Mouse (Mus musculus) forebrain, embryonic 13.5 days (tissue): ENCODE data around the gene Chst3. TPM values are rescaled to one million over a fixed set of nuclear protein-coding genes. Genes with fewer than 3 reads are reported as not detected.
"Not testable (repeated sequence)": the region's sequence is repeated elsewhere in the genome, so short reads cannot be mapped to it uniquely, and the experiment has no call there.

Source experiments
- ATAC-seq: fragments of 200-750 bp; cut with Nextera tagmentation; 2 replicates; pipeline ENCODE4 v1.8.0; 2017
- H3K27ac ChIP-seq: fragments of 300-500 bp; sonication (generic); 2 replicates; pipeline ENCODE4 v1.5.1; 2015; ENCODE audit warnings: inconsistent platforms, mild to moderate bottlenecking, moderate library complexity
- H3K27me3 ChIP-seq: fragments of 300-500 bp; sonication (generic); 2 replicates; pipeline ENCODE4 v1.6.1; 2015; ENCODE audit warnings: mild to moderate bottlenecking, inconsistent platforms
- H3K36me3 ChIP-seq: fragments of 300-500 bp; sonication (generic); 2 replicates; pipeline ENCODE4 v1.6.1; 2015; ENCODE audit warnings: mild to moderate bottlenecking, inconsistent platforms; ENCODE audit not compliant: poor library complexity, severe bottlenecking
- H3K4me1 ChIP-seq: fragments of 300-500 bp; sonication (generic); 2 replicates; pipeline ENCODE4 v1.6.1; 2015; ENCODE audit warnings: inconsistent platforms
- H3K4me2 ChIP-seq: fragments of 300-500 bp; sonication (generic); 2 replicates; pipeline ENCODE4 v1.6.1; 2015; ENCODE audit warnings: inconsistent platforms, mild to moderate bottlenecking, moderate library complexity
- H3K4me3 ChIP-seq: fragments of 300-500 bp; sonication (generic); 2 replicates; pipeline ENCODE4 v1.5.1; 2015; ENCODE audit warnings: mild to moderate bottlenecking, inconsistent platforms
- H3K9ac ChIP-seq: fragments of 300-500 bp; sonication (generic); 2 replicates; pipeline ENCODE4 v1.6.1; 2015; ENCODE audit warnings: mild to moderate bottlenecking, inconsistent platforms
- H3K9me3 ChIP-seq: fragments of 300-500 bp; sonication (generic); replicated peaks from 2 replicates; pipeline ENCODE4 v1.6.1; 2016; ENCODE audit warnings: inconsistent platforms
- WGBS: fragments of 180-500 bp; shearing (Covaris S2); methylation state at CpG from one replicate; pipeline ENCODE4 v1.1.7; 2015; 5-methylcytosine and 5-hydroxymethylcytosine counted together
- polyA plus RNA-seq: library from polyadenylated mRNA; unstranded; fragments of >200 nt; fragmentation: Nextera tagmentation; extraction: Ambion mirVana; gene quantifications from 2 replicates; pipeline ENCODE4 v1.2.1, GENCODE M21; 2015

Chst3 gene
- polyA plus RNA-seq, 1 experiment from 2014 or later: 2.1 TPM

- H3K27me3 ChIP-seq: no peaks in the 10 kb centered on the region
- no peak overlapping the region for H3K9ac ChIP-seq
- H3K36me3 ChIP-seq: no peaks in the 10 kb centered on the region
- no peak for ATAC-seq
- H3K4me3 ChIP-seq: no peak overlapping the region
- H3K27ac ChIP-seq: no peak overlapping the region
- H3K4me2 ChIP-seq: no peak overlapping the region
- H3K9me3 ChIP-seq: no peaks in the 10 kb centered on the region
- no peaks in the 10 kb centered on the region for H3K4me1 ChIP-seq
- 77% methylated on average over 13 of the region's 13 CpGs for WGBS
Observed at GRCm38 (mm10) chr10:60250426-60250965, 31.4 kb upstream of the Chst3 start.

- not testable (repeated sequence) for H3K4me2 ChIP-seq, H3K4me1 ChIP-seq, H3K9me3 ChIP-seq, H3K9ac ChIP-seq, H3K27me3 ChIP-seq, ATAC-seq, H3K36me3 ChIP-seq, H3K4me3 ChIP-seq, H3K27ac ChIP-seq
- WGBS: 87% methylated on average over 3 of the region's 3 CpGs
Observed at GRCm38 (mm10) chr10:60248345-60248744, 29.3 kb upstream of the Chst3 start.

- Histone ChIP-seq H3K4me2 (no peak overlapping the region), H3K9ac (no peak overlapping the region), H3K9me3 (peaks cover 7% of the 10 kb centered on the region; the same call in 1 of the 2 replicates), H3K36me3 (no peaks in the 10 kb centered on the region), H3K4me3 (no peak overlapping the region), H3K4me1 (no peaks in the 10 kb centered on the region), H3K27ac (no peak overlapping the region), H3K27me3 (no peaks in the 10 kb centered on the region)
- WGBS: 35% methylated on average over 5 of the region's 5 CpGs
- ATAC-seq: no peak
Observed at GRCm38 (mm10) chr10:60246519-60246918, 27.5 kb upstream of the Chst3 start.

- Histone ChIP-seq H3K4me3 (no peak overlapping the region), H3K27me3 (no peaks in the 10 kb centered on the region), H3K36me3 (no peaks in the 10 kb centered on the region), H3K4me2 (no peak overlapping the region), H3K9me3 (peaks cover 7% of the 10 kb centered on the region; the same call in 1 of the 2 replicates), H3K27ac (no peak overlapping the region), H3K4me1 (no peaks in the 10 kb centered on the region), H3K9ac (no peak overlapping the region)
- WGBS: 80% methylated on average over 7 of the region's 7 CpGs
- no peak for ATAC-seq
Observed at GRCm38 (mm10) chr10:60245635-60246034, 26.6 kb upstream of the Chst3 start.

DNA sequence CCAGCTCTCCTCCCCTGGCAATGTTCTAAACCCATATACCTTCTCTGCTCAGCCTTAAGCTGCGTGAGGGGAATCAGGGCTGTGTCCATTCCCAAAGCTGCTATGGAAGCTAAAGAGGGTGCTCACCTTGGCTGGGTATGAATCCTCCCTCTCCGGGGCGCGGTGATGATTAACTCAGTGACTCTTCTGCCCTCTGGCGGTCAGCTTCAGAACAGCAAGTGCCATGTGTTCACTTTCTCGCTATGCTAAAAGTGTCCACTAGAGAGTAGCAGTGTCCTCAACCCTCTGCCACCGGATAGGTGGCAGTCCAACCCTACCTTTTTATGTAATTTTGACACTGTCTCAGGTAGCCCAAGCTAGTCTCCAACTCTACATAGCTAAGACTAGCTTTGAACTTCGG lies 26.0 kb upstream of the Chst3 start:
- Histone ChIP-seq H3K4me3 (no peak overlapping the region), H3K36me3 (no peaks in the 10 kb centered on the region), H3K9me3 (peaks cover 7% of the 10 kb centered on the region; the same call in 1 of the 2 replicates), H3K9ac (no peak overlapping the region), H3K4me2 (no peak overlapping the region), H3K4me1 (no peaks in the 10 kb centered on the region), H3K27me3 (no peaks in the 10 kb centered on the region), H3K27ac (no peak overlapping the region)
- 2% methylated on average over 8 of the region's 8 CpGs for WGBS
- peak; percentile 74 for ATAC-seq

GRCm38 (mm10) chr10:60243941-60244340 lies 24.9 kb upstream of the Chst3 start:
- WGBS: 93% methylated on average over 5 of the region's 5 CpGs
- H3K27ac ChIP-seq: no peak overlapping the region
- no peak overlapping the region for H3K9ac ChIP-seq
- no peaks in the 10 kb centered on the region for H3K4me1 ChIP-seq
- no peak overlapping the region for H3K4me2 ChIP-seq
- H3K27me3 ChIP-seq: no peaks in the 10 kb centered on the region
- no peak for ATAC-seq
- H3K9me3 ChIP-seq: peaks cover 7% of the 10 kb centered on the region; the same call in 1 of the 2 replicates
- no peak overlapping the region for H3K4me3 ChIP-seq
- H3K36me3 ChIP-seq: no peaks in the 10 kb centered on the region

DNA sequence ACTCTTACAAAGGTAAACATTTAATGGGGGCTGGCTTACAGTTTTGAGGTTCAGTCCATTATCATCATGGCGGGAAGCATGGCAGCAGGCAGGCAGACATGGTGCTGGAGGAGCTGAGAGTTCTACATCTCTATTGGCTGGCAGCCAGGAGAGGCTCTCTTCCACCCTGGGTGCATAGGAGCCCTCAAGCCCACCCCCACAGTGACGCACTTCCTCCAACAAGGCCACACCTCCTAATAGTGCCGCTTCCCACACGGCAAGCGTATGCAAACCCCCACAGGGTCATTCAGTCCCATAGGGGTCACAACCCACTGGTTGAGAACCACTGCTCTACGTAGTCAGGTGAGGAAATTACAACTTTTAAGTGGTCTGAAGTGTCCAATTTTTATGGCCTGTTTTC lies 21.4 kb upstream of the Chst3 start:
- H3K4me1 ChIP-seq: no peaks in the 10 kb centered on the region
- 93% methylated on average over 6 of the region's 6 CpGs for WGBS
- H3K9me3 ChIP-seq: peaks cover 11% of the 10 kb centered on the region
- H3K4me3 ChIP-seq: no peak overlapping the region
- no peak overlapping the region for H3K4me2 ChIP-seq
- no peaks in the 10 kb centered on the region for H3K27me3 ChIP-seq
- ATAC-seq: no peak
- no peaks in the 10 kb centered on the region for H3K36me3 ChIP-seq
- H3K27ac ChIP-seq: no peak overlapping the region
- H3K9ac ChIP-seq: no peak overlapping the region

- no peaks in the 10 kb centered on the region for H3K4me1 ChIP-seq
- no peak overlapping the region for H3K27ac ChIP-seq
- no peak overlapping the region for H3K9ac ChIP-seq
- WGBS: 63% methylated on average over 10 of the region's 10 CpGs
- ATAC-seq: no peak
- no peaks in the 10 kb centered on the region for H3K36me3 ChIP-seq
- no peak overlapping the region for H3K4me2 ChIP-seq
- no peaks in the 10 kb centered on the region for H3K27me3 ChIP-seq
- H3K9me3 ChIP-seq: peaks cover 4% of the 10 kb centered on the region
- H3K4me3 ChIP-seq: no peak overlapping the region
Observed at GRCm38 (mm10) chr10:60237475-60238154, 18.6 kb upstream of the Chst3 start.

- not testable (repeated sequence) for H3K27ac ChIP-seq, H3K4me2 ChIP-seq, H3K36me3 ChIP-seq, H3K9me3 ChIP-seq, H3K9ac ChIP-seq, H3K4me3 ChIP-seq, H3K27me3 ChIP-seq, ATAC-seq, H3K4me1 ChIP-seq
- WGBS: 92% methylated on average over 6 of the region's 6 CpGs
Observed at GRCm38 (mm10) chr10:60235876-60236275, 16.8 kb upstream of the Chst3 start.

GRCm38 (mm10) chr10:60234006-60234405 lies 14.9 kb upstream of the Chst3 start:
- peaks cover 4% of the 10 kb centered on the region for H3K9me3 ChIP-seq
- H3K4me1 ChIP-seq: no peaks in the 10 kb centered on the region
- H3K36me3 ChIP-seq: no peaks in the 10 kb centered on the region
- WGBS: 83% methylated on average over 9 of the region's 9 CpGs
- H3K27ac ChIP-seq: no peak overlapping the region
- no peak for ATAC-seq
- no peak overlapping the region for H3K9ac ChIP-seq
- no peaks in the 10 kb centered on the region for H3K27me3 ChIP-seq
- H3K4me3 ChIP-seq: no peak overlapping the region
- no peak overlapping the region for H3K4me2 ChIP-seq

DNA sequence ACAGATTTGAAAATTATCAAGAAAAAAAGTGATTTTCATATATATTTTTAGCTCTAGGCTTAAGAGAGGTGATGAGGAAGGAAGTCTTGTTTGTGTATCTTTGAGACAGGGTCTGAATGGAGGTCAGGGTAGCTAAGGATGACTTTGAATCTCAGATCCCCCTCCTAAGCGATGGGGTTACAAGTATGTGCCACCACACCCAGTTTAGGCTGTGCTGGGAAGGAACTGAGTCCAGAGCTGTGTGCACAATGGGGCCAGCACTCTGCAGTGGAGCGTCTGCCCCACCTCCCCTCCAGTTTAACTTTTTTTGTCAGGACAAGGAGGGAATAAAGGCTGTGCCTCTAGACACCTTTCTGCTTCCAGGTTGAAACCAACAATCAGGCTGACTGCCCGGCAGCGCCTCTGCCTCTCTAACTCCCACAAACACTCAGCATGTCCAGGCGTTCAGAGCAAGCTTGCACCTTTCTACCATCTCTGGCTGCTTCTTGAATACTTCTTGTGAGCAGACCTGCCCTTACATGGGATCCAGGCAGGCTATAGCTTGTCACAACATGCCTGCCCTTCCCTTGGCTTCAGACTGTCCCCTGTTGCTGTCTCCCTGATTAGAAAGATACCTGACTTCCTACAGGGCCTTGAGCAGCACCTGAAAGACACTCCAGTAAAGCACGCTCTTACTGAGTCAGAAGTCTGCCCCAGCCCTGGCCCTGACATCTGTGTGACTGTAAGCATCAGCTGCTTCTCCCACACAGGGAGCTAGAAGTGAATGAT lies 11.4 kb upstream of the Chst3 start:
- ATAC-seq: no peak
- Histone ChIP-seq H3K9me3 (no peaks in the 10 kb centered on the region), H3K4me3 (no peak overlapping the region), H3K9ac (no peak overlapping the region), H3K36me3 (no peaks in the 10 kb centered on the region), H3K4me1 (no peaks in the 10 kb centered on the region), H3K27me3 (no peaks in the 10 kb centered on the region), H3K4me2 (no peak overlapping the region), H3K27ac (no peak overlapping the region)
- WGBS: 73% methylated on average over 6 of the region's 6 CpGs

DNA sequence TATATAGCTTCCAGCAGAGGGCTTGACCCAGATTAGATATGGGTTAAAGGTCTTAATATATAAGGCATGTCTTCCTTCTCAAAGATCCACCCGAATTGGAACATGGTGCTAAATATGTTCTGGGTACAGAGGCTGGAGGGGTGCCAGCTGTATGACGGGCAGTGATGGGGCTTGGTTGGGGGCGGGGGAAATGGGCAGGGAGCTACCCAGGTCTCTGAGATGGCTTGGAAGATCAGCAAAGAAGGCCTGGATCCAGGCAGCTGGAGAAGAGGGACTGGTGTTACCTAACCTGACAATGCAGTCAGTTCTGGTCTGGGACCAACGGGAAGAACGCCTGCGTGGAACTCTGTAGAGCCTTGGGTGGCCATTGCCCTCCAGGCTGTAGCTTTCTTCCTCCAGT lies 10.1 kb upstream of the Chst3 start:
- H3K4me2 ChIP-seq: no peak overlapping the region
- no peak overlapping the region for H3K27ac ChIP-seq
- WGBS: 84% methylated on average over 6 of the region's 6 CpGs
- no peak for ATAC-seq
- H3K9ac ChIP-seq: no peak overlapping the region
- no peaks in the 10 kb centered on the region for H3K36me3 ChIP-seq
- H3K9me3 ChIP-seq: no peaks in the 10 kb centered on the region
- no peaks in the 10 kb centered on the region for H3K4me1 ChIP-seq
- H3K27me3 ChIP-seq: no peaks in the 10 kb centered on the region
- H3K4me3 ChIP-seq: no peak overlapping the region
